Mouse (Mus musculus): ENCODE data around the gene Fam241b. TPM values are rescaled to one million over a fixed set of nuclear protein-coding genes. Genes with fewer than 3 reads are reported as not detected.

Fam241b gene
- polyA plus RNA-seq (2014; fragmentation: Illumina TruSeq; extraction: RNeasy Lipid Tissue Mini Kit (QIAGEN cat#74804); ENCODE audit: low read depth, low replicate concordance), result 5.3 TPM

DNA sequence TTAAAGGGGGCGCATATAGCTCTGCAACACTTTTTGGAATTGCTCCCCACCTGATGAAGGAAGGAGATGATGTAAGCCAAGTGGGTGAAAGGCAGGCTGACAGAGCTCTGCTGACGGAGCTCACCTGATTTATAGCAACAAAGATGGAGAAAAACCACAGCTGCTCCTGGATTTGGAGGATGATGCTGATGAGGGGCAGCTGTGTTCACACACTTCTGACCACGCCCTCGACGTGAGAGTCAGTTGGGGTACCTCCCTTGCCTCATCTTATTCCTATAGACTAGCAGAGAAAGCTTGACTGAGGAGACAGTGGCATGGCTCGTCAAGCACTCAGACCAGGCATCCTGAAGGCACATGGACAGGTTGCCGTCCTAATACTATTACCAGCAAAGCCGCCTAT, at the start of gene Fam241b:
Gene Fam241b, minus strand, starts transcription at position 101 of the 400 bp plus-strand sequence.

DNA sequence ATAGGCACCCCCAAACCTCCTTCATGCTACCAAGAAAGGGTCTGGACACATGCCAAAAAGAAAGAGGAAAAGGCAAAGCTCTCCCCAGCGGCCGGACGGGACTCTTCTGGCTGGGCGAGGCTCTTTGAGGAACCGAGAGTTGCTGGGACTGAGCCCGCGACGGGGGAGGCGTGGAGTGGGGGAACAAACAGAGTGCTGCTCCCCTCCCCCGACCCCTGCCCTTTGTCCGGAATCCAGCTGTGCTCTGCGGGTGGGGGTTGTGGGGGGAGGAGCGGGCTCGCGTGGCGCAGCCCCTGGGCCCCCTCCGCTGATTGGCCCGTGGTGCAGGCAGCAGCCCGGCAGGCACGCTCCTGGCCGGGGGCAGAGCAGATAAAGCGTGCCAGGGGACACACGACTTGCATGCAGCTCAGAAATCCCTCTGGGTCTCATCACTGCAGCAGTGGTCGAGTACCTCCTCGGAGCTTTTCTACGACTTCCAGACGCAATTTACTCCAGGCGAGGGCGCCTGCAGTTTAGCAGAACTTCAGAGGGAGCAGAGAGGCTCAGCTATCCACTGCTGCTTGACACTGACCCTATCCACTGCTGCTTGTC, 10.9 kb downstream of the Fam241b start, which contains the start of gene Neurog3:
Gene Neurog3, plus strand, starts transcription at position 400 of the 591 bp plus-strand sequence.

Other genes starting within 250 kb of the Fam241b start
- 8.0 TPM for gene Col13a1, start 164.8 kb downstream of the Fam241b start, polyA plus RNA-seq (2014; fragmentation: Illumina TruSeq; extraction: RNeasy Lipid Tissue Mini Kit (QIAGEN cat#74804); ENCODE audit: low read depth, low replicate concordance)
- gene Neurog3, start 10.8 kb downstream of the Fam241b start, polyA plus RNA-seq (2014; fragmentation: Illumina TruSeq; extraction: RNeasy Lipid Tissue Mini Kit (QIAGEN cat#74804); ENCODE audit: low read depth, low replicate concordance), result not detected
- 13.2 TPM for gene Tspan15, start 87.3 kb upstream of the Fam241b start, polyA plus RNA-seq (2014; fragmentation: Illumina TruSeq; extraction: RNeasy Lipid Tissue Mini Kit (QIAGEN cat#74804); ENCODE audit: low read depth, low replicate concordance)
- gene Tacr2, start 108.5 kb upstream of the Fam241b start, polyA plus RNA-seq (2014; fragmentation: Illumina TruSeq; extraction: RNeasy Lipid Tissue Mini Kit (QIAGEN cat#74804); ENCODE audit: low read depth, low replicate concordance), result 15.5 TPM
- gene Hk1, start 236.0 kb upstream of the Fam241b start, polyA plus RNA-seq (2014; fragmentation: Illumina TruSeq; extraction: RNeasy Lipid Tissue Mini Kit (QIAGEN cat#74804); ENCODE audit: low read depth, low replicate concordance), result 3.1 TPM